ENCODE assay signal across 21 mouse cellular contexts in the genomic region with DNA sequence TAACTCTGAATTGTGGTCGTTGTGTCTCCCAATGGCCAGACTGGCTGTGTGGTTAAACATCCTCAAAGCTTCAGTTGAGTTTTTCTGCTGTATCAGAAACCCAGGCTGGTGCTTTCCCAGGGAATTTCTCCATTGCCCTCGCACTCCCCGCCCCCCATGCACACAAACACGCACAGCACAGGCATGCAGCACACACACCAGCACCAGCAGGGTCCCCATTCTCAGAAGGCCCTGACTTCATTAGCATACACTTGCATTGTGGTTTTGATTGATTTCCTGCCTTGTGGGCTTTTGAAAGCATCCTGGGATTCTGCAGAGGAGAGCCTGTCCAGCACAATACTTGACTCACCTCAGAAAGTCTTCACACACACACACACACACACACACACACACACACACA.
DNase-seq lines count a peak whose midpoint lies in the region; ATAC-seq and TF ChIP-seq lines count a peak whose summit lies in the region.
"Had no signal": no experiment of that assay in that cellular context is flagged by ENCODE, and none has a peak within 500 bp of the region (broad histone marks: within the 10 kb centered on the region; RNA-seq: fewer than 3 reads in every experiment).

No protein-coding gene starts in this region.

- no peak overlapping the region for H3K4me3 ChIP-seq in midbrain, embryonic 11.5 days (ENCODE audit: low read depth, low read length)
- no peak overlapping the region for H3K4me3 ChIP-seq in midbrain, embryonic 16.5 days (ENCODE audit: low read depth, low read length)
- no peak overlapping the region for H3K4me3 ChIP-seq in CH12.LX (replicated peaks in 1 of 3; ENCODE audit: low read depth in 2 of 3, low read length in 2 of 3, poor library complexity in 1 of 3)
- H3K4me3 ChIP-seq: hindbrain, embryonic 15.5 days; liver, embryonic 12.5 days; lung, embryonic 15.5 days; myocyte had no signal

- in situ Hi-C loops in CH12.LX (cut with MboI; ENCODE audit: low pct_ligation_motif_present, low pct_unique_long_range_greater_than_20kb, low sequenced_read_pairs), result loop anchor here (5.0 kb wide), 1 partner anchor 69 kb away; no protein-coding TSS in a partner anchor

- dilution Hi-C loops in CH12.LX (cut with MboI; ENCODE audit: extremely low pct_ligation_motif_present, extremely low pct_unique_long_range_greater_than_20kb, low sequenced_read_pairs), result no loop called here

- WGBS in midbrain, embryonic 11.5 days, result 57% methylated on average over 4 of the region's 4 CpGs
- 31% methylated on average over 4 of the region's 4 CpGs for WGBS in midbrain, embryonic 16.5 days

- DNase-seq in midbrain, embryonic 11.5 days (ENCODE audit: low spot score, missing footprints), result no peak
- peak; percentile 63 for DNase-seq in CH12.LX (ENCODE audit: extremely low read depth)
- DNase-seq in embryo, embryonic 11 days, result peak; percentile 44
- DNase-seq in mesoderm, embryonic 11.5 days (ENCODE audit: low read depth, low spot score), result peak; percentile 37
- DNase-seq in heart, postnatal 25 days (ENCODE audit: low spot score), result no peak
- DNase-seq in cerebellum, postnatal 25 days, result no peak
- no peak for DNase-seq in gastrocnemius, adult 8-10 months (ENCODE audit: low spot score in 2 of 2)
- DNase-seq: adrenal gland, postnatal 10 days; cerebellum, adult 18-20 months; heart, adult 11 months; kidney, adult 8-10 months; kidney, postnatal 25 days; layer of hippocampus, adult 9-11 months; right cerebral cortex, postnatal 25 days had no signal

- no peak for TF ChIP-seq POLR2A in CH12.LX (IDR thresholded peaks at IDR 0.05; ENCODE audit: low read depth, low read length)

- H3K27ac ChIP-seq in midbrain, embryonic 11.5 days (ENCODE audit: low read depth, low read length), result no peak overlapping the region
- H3K27ac ChIP-seq in midbrain, embryonic 16.5 days (ENCODE audit: low read length), result no peak overlapping the region
- no peak overlapping the region for H3K27ac ChIP-seq in CH12.LX (ENCODE audit: insufficient read depth, low read depth)
- H3K27ac ChIP-seq: hindbrain, embryonic 15.5 days; liver, embryonic 12.5 days; lung, embryonic 15.5 days; stomach, postnatal 0 days had no signal

- peak; percentile 37; the same call in 1 of the 2 replicates for TF ChIP-seq EP300 in CH12.LX (IDR thresholded peaks at IDR 0.05; ENCODE audit: low read length)

- peak; percentile 88 for ATAC-seq in midbrain, embryonic 11.5 days (ENCODE audit: low FRiP score)
- no peak for ATAC-seq in midbrain, embryonic 16.5 days
- ATAC-seq: forebrain, embryonic 14.5 days; liver, embryonic 12.5 days had no signal

- no peak overlapping the region for H3K4me2 ChIP-seq in midbrain, embryonic 11.5 days
- no peak overlapping the region for H3K4me2 ChIP-seq in midbrain, embryonic 16.5 days (ENCODE audit: low read length)
- no peak overlapping the region; the same call in 1 of the 2 replicates for H3K4me2 ChIP-seq in CH12.LX (ENCODE audit: insufficient read depth, low read depth, poor library complexity, severe bottlenecking)
- H3K4me2 ChIP-seq: hindbrain, embryonic 15.5 days; liver, embryonic 12.5 days; lung, embryonic 15.5 days had no signal

- no peak for TF ChIP-seq CTCF in CH12.LX (conservative IDR thresholded peaks at IDR 0.05 in 1 of 2, IDR thresholded peaks at IDR 0.05 in 1 of 2; ENCODE audit: low read depth in 2 of 2, low read length in 2 of 2)

- peaks cover 4% of the 10 kb centered on the region; the same call in 1 of the 2 replicates for H3K4me1 ChIP-seq in midbrain, embryonic 11.5 days (ENCODE audit: control insufficient read depth, insufficient read depth, low read length)
- no peaks in the 10 kb centered on the region for H3K4me1 ChIP-seq in midbrain, embryonic 16.5 days (ENCODE audit: control insufficient read depth, insufficient read depth, low read length)
- peaks cover 11 to 28% of the 10 kb centered on the region in 2 experiments for H3K4me1 ChIP-seq in CH12.LX (ENCODE audit: control insufficient read depth in 1 of 2, insufficient read depth in 2 of 2)
- H3K4me1 ChIP-seq: hindbrain, embryonic 15.5 days; liver, embryonic 12.5 days; lung, embryonic 15.5 days had no signal

- TF ChIP-seq RAD21 in CH12.LX (IDR thresholded peaks at IDR 0.05; ENCODE audit: low read depth, low read length), result no peak

- H3K27me3 ChIP-seq in midbrain, embryonic 11.5 days (ENCODE audit: control insufficient read depth, insufficient read depth, low read length), result no peaks in the 10 kb centered on the region
- H3K27me3 ChIP-seq in midbrain, embryonic 16.5 days (ENCODE audit: control insufficient read depth, insufficient read depth, low read depth, low read length), result no peaks in the 10 kb centered on the region
- no peaks in the 10 kb centered on the region for H3K27me3 ChIP-seq in CH12.LX (replicated peaks)
- H3K27me3 ChIP-seq: hindbrain, embryonic 15.5 days; liver, embryonic 12.5 days; lung, embryonic 15.5 days had no signal

- no peaks in the 10 kb centered on the region for H3K79me2 ChIP-seq in CH12.LX (replicated peaks; ENCODE audit: control insufficient read depth, extremely low read depth, insufficient read depth, poor library complexity, severe bottlenecking)

- H3K9ac ChIP-seq in midbrain, embryonic 11.5 days (ENCODE audit: low read length), result no peak overlapping the region
- no peak overlapping the region for H3K9ac ChIP-seq in midbrain, embryonic 16.5 days (ENCODE audit: low read depth, low read length)
- no peak overlapping the region for H3K9ac ChIP-seq in CH12.LX (ENCODE audit: insufficient read depth, low read depth)
- H3K9ac ChIP-seq: hindbrain, embryonic 15.5 days; liver, embryonic 12.5 days; lung, embryonic 15.5 days had no signal

- H3K36me3 ChIP-seq in midbrain, embryonic 11.5 days (ENCODE audit: control insufficient read depth, insufficient read depth, low read length), result no peaks in the 10 kb centered on the region
- no peaks in the 10 kb centered on the region for H3K36me3 ChIP-seq in midbrain, embryonic 16.5 days (ENCODE audit: control insufficient read depth, insufficient read depth, low read length)
- no peaks in the 10 kb centered on the region for H3K36me3 ChIP-seq in CH12.LX (replicated peaks in 1 of 2; ENCODE audit: control insufficient read depth in 1 of 2, insufficient read depth in 1 of 2, low read length in 1 of 2)
- H3K36me3 ChIP-seq: hindbrain, embryonic 15.5 days; liver, embryonic 12.5 days; lung, embryonic 15.5 days had no signal

- no peaks in the 10 kb centered on the region for H3K9me3 ChIP-seq in midbrain, embryonic 11.5 days (ENCODE audit: control insufficient read depth, low read length)
- H3K9me3 ChIP-seq in midbrain, embryonic 16.5 days (replicated peaks; ENCODE audit: control insufficient read depth, low read length, poor library complexity, severe bottlenecking), result no peaks in the 10 kb centered on the region
- H3K9me3 ChIP-seq in CH12.LX (replicated peaks; ENCODE audit: low read length), result no peaks in the 10 kb centered on the region
- H3K9me3 ChIP-seq: hindbrain, embryonic 15.5 days; liver, embryonic 12.5 days; lung, embryonic 15.5 days had no signal

- intact Hi-C loops in heart, postnatal 25 days (cut with DNase I), result no loop called here

TF ChIP-seq in CH12.LX, 34 proteins besides CTCF, POLR2A, EP300 and RAD21:
- TF ChIP-seq MAFK (IDR thresholded peaks at IDR 0.05; ENCODE audit: insufficient replicate concordance, low read length) (peak; percentile 40; the same call in 1 of the 2 replicates), SIN3A (IDR thresholded peaks at IDR 0.05; ENCODE audit: low read length) (no peak), BHLHE40 (IDR thresholded peaks at IDR 0.05; ENCODE audit: low read depth, low read length) (peak; percentile 81), GABPA (IDR thresholded peaks at IDR 0.05; ENCODE audit: insufficient replicate concordance, low read depth, low read length) (no peak), ZKSCAN1 (IDR thresholded peaks at IDR 0.05; ENCODE audit: borderline replicate concordance, low read depth, low read length) (no peak), JUND (conservative IDR thresholded peaks at IDR 0.05; ENCODE audit: low read depth, low read length) (no peak), SMC3 (IDR thresholded peaks at IDR 0.05; ENCODE audit: low read depth, low read length) (no peak), ETS1 (conservative IDR thresholded peaks at IDR 0.05; ENCODE audit: low read depth, low read length) (peak; percentile 42; the same call in 1 of the 2 replicates), KAT2A (IDR thresholded peaks at IDR 0.05; ENCODE audit: insufficient replicate concordance, low read length) (no peak), MAZ (IDR thresholded peaks at IDR 0.05; ENCODE audit: low read depth, low read length) (no peak), ZNF384 (IDR thresholded peaks at IDR 0.05; ENCODE audit: low read depth, low read length) (no peak), USF2 (conservative IDR thresholded peaks at IDR 0.05; ENCODE audit: low read depth, low read length) (no peak), CHD2 (IDR thresholded peaks at IDR 0.05; ENCODE audit: low read length) (no peak), IRF4 (IDR thresholded peaks at IDR 0.05; ENCODE audit: low read depth, low read length) (peak; percentile 27; the same call in 1 of the 2 replicates), HCFC1 (IDR thresholded peaks at IDR 0.05; ENCODE audit: low read depth, low read length) (no peak), NELFE (IDR thresholded peaks at IDR 0.05; ENCODE audit: low read depth, low read length) (no peak), TBP (conservative IDR thresholded peaks at IDR 0.05; ENCODE audit: low read depth, low read length) (no peak), TCF12 (IDR thresholded peaks at IDR 0.05; ENCODE audit: low read depth, low read length) (no peak; the same call in 1 of the 2 replicates)

Comparison
In these comparisons a context has a peak if more than half of its experiments do, and no peak if none do; other contexts are left out.
1. DNase-seq: peak in CH12.LX (single experiment), embryo, embryonic 11 days (single experiment) and mesoderm, embryonic 11.5 days (single experiment); none in midbrain, embryonic 11.5 days (single experiment), heart, postnatal 25 days (single experiment), cerebellum, postnatal 25 days (0 of 2) and gastrocnemius, adult 8-10 months (0 of 2).